Mouse (Mus musculus): ENCODE measurements around the gene Hes1. TPM values are rescaled to one million over a fixed set of nuclear protein-coding genes. Genes with fewer than 3 reads are reported as not detected.
A peak's percentile ranks its signal among the peaks of the same experiment; 100 is the strongest.

The Hes1 gene
- polyA plus RNA-seq, 1 experiment from 2014 or later: 4.7 TPM

DNA sequence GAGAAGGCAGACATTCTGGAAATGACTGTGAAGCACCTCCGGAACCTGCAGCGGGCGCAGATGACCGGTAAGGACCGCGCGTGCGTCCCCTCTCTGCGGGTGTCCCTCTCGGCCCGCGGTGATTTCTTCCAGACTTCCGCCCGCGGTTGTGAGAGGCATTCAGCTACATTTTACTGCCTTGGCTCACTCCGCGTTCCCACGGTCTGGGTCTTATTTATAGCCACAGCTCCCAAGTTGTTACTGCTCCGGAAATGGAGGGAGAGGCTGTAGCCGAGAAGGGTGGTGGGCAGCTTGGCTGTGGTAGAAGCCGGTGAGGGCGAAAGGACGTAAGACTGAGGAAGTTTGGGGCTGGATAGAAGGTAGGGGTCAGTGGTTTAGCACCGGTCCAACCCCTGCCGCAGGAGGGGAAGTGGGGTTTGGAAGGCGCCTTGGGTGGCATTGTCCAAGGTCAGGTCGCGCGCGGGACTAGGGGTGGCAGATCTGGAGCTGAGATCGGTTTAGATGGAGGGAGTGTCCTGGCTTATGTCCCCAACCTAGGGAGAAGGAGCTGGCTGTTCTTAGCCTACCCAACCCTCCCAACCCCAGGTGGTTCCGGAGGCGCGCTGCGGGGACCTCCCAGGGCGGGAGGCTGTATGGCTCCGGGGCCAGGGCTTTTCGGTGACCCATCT, 2.1 kb downstream of the Hes1 start:
- H3K36me3 ChIP-seq (ENCODE audit: control insufficient read depth, insufficient read depth): no peaks in the 10 kb centered on the region
- H3K9me3 ChIP-seq (replicated peaks; ENCODE audit: control insufficient read depth, low read length): no peaks in the 10 kb centered on the region
- peak overlapping the region; percentile 54 for H3K4me2 ChIP-seq (ENCODE audit: low read depth, low read length)
- H3K4me1 ChIP-seq (ENCODE audit: control insufficient read depth, low read depth, low read length): peaks cover 16% of the 10 kb centered on the region
- H3K9ac ChIP-seq (ENCODE audit: low read depth, low read length): peak overlapping the region; percentile 19
- no peak for ATAC-seq (ENCODE audit: low read depth)
- peak overlapping the region; percentile 16 for H3K27ac ChIP-seq (ENCODE audit: low read length)
- peak overlapping the region; percentile 60 for H3K4me3 ChIP-seq (ENCODE audit: low read depth, low read length)
- WGBS (ENCODE audit: insufficient replicate concordance): under 1% methylated on average over 38 of the region's 38 CpGs
- H3K27me3 ChIP-seq (ENCODE audit: control insufficient read depth, insufficient read depth, low read depth, low read length): peaks cover 93% of the 10 kb centered on the region

DNA sequence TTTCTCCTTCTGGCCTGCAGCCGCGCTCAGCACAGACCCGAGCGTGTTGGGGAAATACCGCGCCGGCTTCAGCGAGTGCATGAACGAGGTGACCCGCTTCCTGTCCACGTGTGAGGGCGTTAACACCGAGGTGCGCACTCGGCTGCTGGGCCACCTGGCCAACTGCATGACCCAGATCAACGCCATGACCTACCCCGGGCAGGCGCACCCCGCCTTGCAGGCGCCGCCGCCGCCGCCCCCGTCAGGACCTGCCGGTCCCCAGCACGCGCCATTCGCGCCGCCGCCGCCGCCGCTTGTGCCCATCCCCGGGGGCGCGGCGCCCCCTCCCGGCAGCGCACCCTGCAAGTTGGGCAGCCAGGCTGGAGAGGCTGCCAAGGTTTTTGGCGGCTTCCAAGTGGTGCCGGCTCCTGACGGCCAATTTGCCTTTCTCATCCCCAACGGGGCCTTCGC, 2.7 kb downstream of the Hes1 start:
- H3K4me1 ChIP-seq (ENCODE audit: control insufficient read depth, low read depth, low read length): peaks cover 16% of the 10 kb centered on the region
- H3K27ac ChIP-seq (ENCODE audit: low read length): peak overlapping the region; percentile 29
- H3K27me3 ChIP-seq (ENCODE audit: control insufficient read depth, insufficient read depth, low read depth, low read length): peaks cover 92% of the 10 kb centered on the region
- peak overlapping the region; percentile 19 for H3K9ac ChIP-seq (ENCODE audit: low read depth, low read length)
- H3K9me3 ChIP-seq (replicated peaks; ENCODE audit: control insufficient read depth, low read length): no peaks in the 10 kb centered on the region
- under 1% methylated on average over 44 of the region's 46 CpGs for WGBS (ENCODE audit: insufficient replicate concordance)
- peak overlapping the region; percentile 54 for H3K4me2 ChIP-seq (ENCODE audit: low read depth, low read length)
- no peaks in the 10 kb centered on the region for H3K36me3 ChIP-seq (ENCODE audit: control insufficient read depth, insufficient read depth)
- ATAC-seq (ENCODE audit: low read depth): 0 out of 2 replicates have a peak, but pooled peaks have one; percentile 1
- H3K4me3 ChIP-seq (ENCODE audit: low read depth, low read length): peak overlapping the region; percentile 60

- H3K4me2 ChIP-seq (ENCODE audit: low read depth, low read length): peak overlapping the region; percentile 35
- H3K27ac ChIP-seq (ENCODE audit: low read length): no peak overlapping the region; the same call in 1 of the 2 replicates
- H3K4me3 ChIP-seq (ENCODE audit: low read depth, low read length): no peak overlapping the region; the same call in 1 of the 2 replicates
- H3K9ac ChIP-seq (ENCODE audit: low read depth, low read length): no peak overlapping the region
- 4% methylated on average over 35 of the region's 36 CpGs for WGBS (ENCODE audit: insufficient replicate concordance)
- H3K27me3 ChIP-seq (ENCODE audit: control insufficient read depth, insufficient read depth, low read depth, low read length): peaks cover 77% of the 10 kb centered on the region
- H3K9me3 ChIP-seq (replicated peaks; ENCODE audit: control insufficient read depth, low read length): no peaks in the 10 kb centered on the region
- ATAC-seq (ENCODE audit: low read depth): no peak
- H3K36me3 ChIP-seq (ENCODE audit: control insufficient read depth, insufficient read depth): no peaks in the 10 kb centered on the region
- peaks cover 10% of the 10 kb centered on the region for H3K4me1 ChIP-seq (ENCODE audit: control insufficient read depth, low read depth, low read length)
These were observed 4.1 kb downstream of the Hes1 start for GRCm38 (mm10) chr16:30068041-30069020.

DNA sequence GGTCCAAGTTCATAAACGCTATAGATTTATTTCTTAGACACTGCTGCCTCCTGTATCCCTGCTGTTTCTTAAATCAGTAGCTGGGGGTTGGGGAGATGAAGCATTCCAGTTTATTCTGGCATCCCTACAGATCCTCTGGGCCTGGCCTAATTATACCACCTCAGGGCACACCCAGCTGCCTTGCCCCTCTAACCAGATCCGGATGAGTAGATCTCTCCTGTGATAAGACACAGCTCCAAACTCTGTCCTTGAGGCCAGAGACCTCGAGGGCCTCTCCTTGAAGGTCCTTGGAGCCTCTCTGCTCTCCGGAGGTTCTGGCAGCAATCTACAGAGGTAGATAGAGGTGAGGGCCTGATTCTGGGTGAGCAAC, 5.4 kb downstream of the Hes1 start:
- Histone ChIP-seq H3K4me1 (ENCODE audit: control insufficient read depth, low read depth, low read length) (peaks cover 8% of the 10 kb centered on the region), H3K36me3 (ENCODE audit: control insufficient read depth, insufficient read depth) (no peaks in the 10 kb centered on the region), H3K4me2 (ENCODE audit: low read depth, low read length) (peak overlapping the region; percentile 65), H3K4me3 (ENCODE audit: low read depth, low read length) (peak overlapping the region; percentile 57), H3K27me3 (ENCODE audit: control insufficient read depth, insufficient read depth, low read depth, low read length) (peaks cover 65% of the 10 kb centered on the region), H3K9ac (ENCODE audit: low read depth, low read length) (peak overlapping the region; percentile 54), H3K27ac (ENCODE audit: low read length) (peak overlapping the region; percentile 87), H3K9me3 (replicated peaks; ENCODE audit: control insufficient read depth, low read length) (no peaks in the 10 kb centered on the region)
- no peak for ATAC-seq (ENCODE audit: low read depth)
- WGBS (ENCODE audit: insufficient replicate concordance): 4% methylated on average over 4 of the region's 4 CpGs

DNA sequence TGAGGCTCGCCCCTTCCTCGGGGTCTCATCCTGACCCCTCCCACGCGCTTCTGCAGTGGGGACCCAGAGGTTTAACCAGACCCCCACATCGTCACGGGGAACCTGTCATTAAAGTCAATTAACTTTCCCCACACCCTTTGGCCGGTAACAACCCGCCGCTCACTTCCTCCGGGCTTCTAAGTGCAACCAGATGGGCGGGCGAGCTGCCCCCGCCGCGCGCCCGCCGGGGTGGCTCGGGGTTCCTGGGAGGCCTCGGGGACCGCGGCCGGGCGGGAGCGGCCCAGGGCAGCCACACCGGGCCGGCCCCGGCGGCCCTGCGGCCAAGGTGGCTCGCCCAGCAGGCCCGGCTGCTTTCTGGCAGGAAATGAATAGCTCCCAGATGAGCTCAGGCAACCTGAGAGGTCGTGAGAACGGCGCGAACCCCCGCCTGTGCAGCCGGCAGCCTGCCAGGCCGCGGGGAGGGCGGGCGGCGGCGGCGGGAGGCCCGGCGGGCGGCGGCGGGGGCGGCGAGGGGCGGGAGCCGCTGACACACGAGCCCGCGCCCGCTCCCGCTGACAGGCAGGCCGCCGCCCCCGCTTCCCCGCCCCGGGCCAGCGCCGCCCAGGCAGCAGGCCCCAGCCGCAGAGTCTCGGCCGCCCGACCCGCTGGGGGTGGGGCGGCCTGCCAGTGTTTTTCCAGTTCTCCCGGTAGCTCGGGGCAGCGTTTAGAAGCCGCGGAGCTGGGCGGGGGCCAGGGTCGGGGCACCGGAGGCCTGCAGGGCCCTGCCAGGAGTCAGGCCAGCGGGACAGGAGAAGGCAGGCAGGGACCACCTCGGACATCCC, 6.0 kb downstream of the Hes1 start:
- Histone ChIP-seq H3K4me2 (ENCODE audit: low read depth, low read length) (peak overlapping the region; percentile 65), H3K4me3 (ENCODE audit: low read depth, low read length) (peak overlapping the region; percentile 57), H3K9me3 (replicated peaks; ENCODE audit: control insufficient read depth, low read length) (no peaks in the 10 kb centered on the region), H3K36me3 (ENCODE audit: control insufficient read depth, insufficient read depth) (no peaks in the 10 kb centered on the region), H3K9ac (ENCODE audit: low read depth, low read length) (peak overlapping the region; percentile 54), H3K27me3 (ENCODE audit: control insufficient read depth, insufficient read depth, low read depth, low read length) (peaks cover 59% of the 10 kb centered on the region), H3K4me1 (ENCODE audit: control insufficient read depth, low read depth, low read length) (peaks cover 8% of the 10 kb centered on the region), H3K27ac (ENCODE audit: low read length) (peak overlapping the region; percentile 87)
- WGBS (ENCODE audit: insufficient replicate concordance): under 1% methylated on average over 76 of the region's 82 CpGs
- peak; percentile 83 for ATAC-seq (ENCODE audit: low read depth)

GRCm38 (mm10) chr16:30070771-30071191, 6.6 kb downstream of the Hes1 start:
- H3K9me3 ChIP-seq (replicated peaks; ENCODE audit: control insufficient read depth, low read length): no peaks in the 10 kb centered on the region
- peaks cover 8% of the 10 kb centered on the region for H3K4me1 ChIP-seq (ENCODE audit: control insufficient read depth, low read depth, low read length)
- H3K36me3 ChIP-seq (ENCODE audit: control insufficient read depth, insufficient read depth): no peaks in the 10 kb centered on the region
- WGBS (ENCODE audit: insufficient replicate concordance): 10% methylated on average over 12 of the region's 12 CpGs
- H3K9ac ChIP-seq (ENCODE audit: low read depth, low read length): peak overlapping the region; percentile 22; the same call in 1 of the 2 replicates
- peak overlapping the region; percentile 60 for H3K27ac ChIP-seq (ENCODE audit: low read length)
- peak overlapping the region; percentile 65 for H3K4me2 ChIP-seq (ENCODE audit: low read depth, low read length)
- H3K27me3 ChIP-seq (ENCODE audit: control insufficient read depth, insufficient read depth, low read depth, low read length): peaks cover 53% of the 10 kb centered on the region
- peak overlapping the region; percentile 57 for H3K4me3 ChIP-seq (ENCODE audit: low read depth, low read length)
- no peak for ATAC-seq (ENCODE audit: low read depth)

- WGBS (ENCODE audit: insufficient replicate concordance): 41% methylated on average over 1 of the region's 1 CpGs
- no peak for ATAC-seq (ENCODE audit: low read depth)
- Histone ChIP-seq H3K36me3 (ENCODE audit: control insufficient read depth, insufficient read depth) (no peaks in the 10 kb centered on the region), H3K9ac (ENCODE audit: low read depth, low read length) (no peak overlapping the region), H3K4me3 (ENCODE audit: low read depth, low read length) (no peak overlapping the region), H3K27ac (ENCODE audit: low read length) (no peak overlapping the region), H3K9me3 (replicated peaks; ENCODE audit: control insufficient read depth, low read length) (no peaks in the 10 kb centered on the region), H3K4me2 (ENCODE audit: low read depth, low read length) (no peak overlapping the region), H3K27me3 (ENCODE audit: control insufficient read depth, insufficient read depth, low read depth, low read length) (peaks cover 31% of the 10 kb centered on the region), H3K4me1 (ENCODE audit: control insufficient read depth, low read depth, low read length) (peaks cover 3% of the 10 kb centered on the region)
These were observed 9.1 kb downstream of the Hes1 start for GRCm38 (mm10) chr16:30073317-30073716.

DNA sequence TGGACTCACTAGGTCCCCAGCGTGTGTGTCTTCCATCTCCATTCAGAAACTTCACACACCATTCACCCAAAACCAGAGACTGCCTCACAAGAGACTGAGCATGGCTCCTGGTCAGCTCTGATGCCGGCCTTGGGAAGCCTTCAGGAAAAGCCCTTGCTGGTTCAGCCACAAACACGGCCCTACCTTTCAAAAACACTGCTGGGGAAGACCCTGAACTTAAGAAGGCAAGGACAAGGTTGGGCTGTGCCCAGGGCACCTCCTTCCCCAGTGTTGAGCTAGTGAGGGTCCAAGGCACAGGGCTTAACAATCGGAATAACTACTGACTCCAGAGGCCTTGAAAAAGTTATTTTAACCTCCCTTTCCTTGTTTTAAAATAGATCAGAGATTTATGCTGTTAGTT, 17.3 kb downstream of the Hes1 start:
- Histone ChIP-seq H3K4me2 (ENCODE audit: low read depth, low read length) (no peak overlapping the region), H3K9me3 (replicated peaks; ENCODE audit: control insufficient read depth, low read length) (no peaks in the 10 kb centered on the region), H3K9ac (ENCODE audit: low read depth, low read length) (no peak overlapping the region), H3K4me1 (ENCODE audit: control insufficient read depth, low read depth, low read length) (no peaks in the 10 kb centered on the region), H3K4me3 (ENCODE audit: low read depth, low read length) (no peak overlapping the region), H3K36me3 (ENCODE audit: control insufficient read depth, insufficient read depth) (no peaks in the 10 kb centered on the region), H3K27ac (ENCODE audit: low read length) (no peak overlapping the region), H3K27me3 (ENCODE audit: control insufficient read depth, insufficient read depth, low read depth, low read length) (no peaks in the 10 kb centered on the region)
- 55% methylated on average over 4 of the region's 4 CpGs for WGBS (ENCODE audit: insufficient replicate concordance)
- no peak for ATAC-seq (ENCODE audit: low read depth)
